Mouse (Mus musculus) intestine, embryonic 15.5 days (tissue): ENCODE results near the gene Ablim1. TPM values are rescaled to one million over a fixed set of nuclear protein-coding genes. Genes with fewer than 3 reads are reported as not detected.

ENCODE experiments used
- ATAC-seq: fragments of 200-750 bp; cut with Nextera tagmentation; 2 replicates; pipeline ENCODE4 v1.8.0; 2017; ENCODE audit warnings: moderate TSS enrichment, moderate library complexity
- H3K27ac ChIP-seq: fragments of 300-500 bp; sonication (generic); 2 replicates; pipeline ENCODE4 v1.5.1; 2015; ENCODE audit warnings: mild to moderate bottlenecking, inconsistent platforms
- H3K27me3 ChIP-seq: fragments of 300-500 bp; sonication (generic); replicated peaks from 2 replicates; pipeline ENCODE4 v1.6.1; 2015; ENCODE audit warnings: inconsistent platforms
- H3K36me3 ChIP-seq: fragments of 300-500 bp; sonication (generic); 2 replicates; pipeline ENCODE4 v1.6.1; 2015; ENCODE audit warnings: inconsistent platforms
- H3K4me1 ChIP-seq: fragments of 300-500 bp; sonication (generic); replicated peaks from 2 replicates; pipeline ENCODE4 v1.6.1; 2015; ENCODE audit warnings: inconsistent platforms
- H3K4me2 ChIP-seq: fragments of 300-500 bp; sonication (generic); replicated peaks from 2 replicates; pipeline ENCODE4 v1.6.1; 2015; ENCODE audit warnings: mild to moderate bottlenecking, inconsistent platforms
- H3K4me3 ChIP-seq: fragments of 300-500 bp; sonication (generic); replicated peaks from 2 replicates; pipeline ENCODE4 v1.5.1; 2015; ENCODE audit warnings: inconsistent platforms
- H3K9ac ChIP-seq: fragments of 300-500 bp; sonication (generic); 2 replicates; pipeline ENCODE4 v1.6.1; 2015; ENCODE audit warnings: inconsistent platforms
- H3K9me3 ChIP-seq: fragments of 300-500 bp; sonication (generic); 2 replicates; pipeline ENCODE4 v1.6.1; 2016; ENCODE audit warnings: inconsistent platforms
- WGBS: fragments of 180-500 bp; shearing (Covaris S2); methylation state at CpG from one replicate; pipeline ENCODE4 v1.1.7; 2015; 5-methylcytosine and 5-hydroxymethylcytosine counted together
- polyA plus RNA-seq: library from polyadenylated mRNA; unstranded; fragments of >200 nt; fragmentation: Nextera tagmentation; extraction: Ambion mirVana; gene quantifications from 2 replicates; pipeline ENCODE4 v1.2.1, GENCODE M21; 2015

Gene Ablim1
- polyA plus RNA-seq, 1 experiment from 2014 or later = 31.2 TPM

GRCm38 (mm10) chr19:57243191-57243590 is 71.5 kb downstream of the Ablim1 start:
- 81% methylated on average over 12 of the region's 12 CpGs for WGBS
- Histone ChIP-seq H3K9me3 (no peaks in the 10 kb centered on the region), H3K4me1 (peaks cover 11% of the 10 kb centered on the region), H3K27me3 (no peaks in the 10 kb centered on the region), H3K4me3 (no peak overlapping the region), H3K4me2 (no peak overlapping the region), H3K9ac (no peak overlapping the region), H3K27ac (no peak overlapping the region), H3K36me3 (no peaks in the 10 kb centered on the region)
- 0 out of 2 replicates have a peak, but pooled peaks have one; percentile 34 for ATAC-seq

GRCm38 (mm10) chr19:57241363-57242192 is 73.1 kb downstream of the Ablim1 start:
- Histone ChIP-seq H3K27ac (no peak overlapping the region), H3K4me3 (no peak overlapping the region), H3K36me3 (no peaks in the 10 kb centered on the region), H3K9ac (no peak overlapping the region), H3K4me2 (no peak overlapping the region), H3K9me3 (no peaks in the 10 kb centered on the region), H3K4me1 (peaks cover 11% of the 10 kb centered on the region), H3K27me3 (no peaks in the 10 kb centered on the region)
- 46% methylated on average over 10 of the region's 10 CpGs for WGBS
- no peak for ATAC-seq

- Histone ChIP-seq H3K4me2 (no peak overlapping the region), H3K27me3 (no peaks in the 10 kb centered on the region), H3K4me3 (no peak overlapping the region), H3K9me3 (no peaks in the 10 kb centered on the region), H3K9ac (no peak overlapping the region), H3K27ac (no peak overlapping the region), H3K36me3 (no peaks in the 10 kb centered on the region), H3K4me1 (peaks cover 11% of the 10 kb centered on the region)
- ATAC-seq = no peak
- WGBS = 67% methylated on average over 6 of the region's 6 CpGs
Observed at GRCm38 (mm10) chr19:57240259-57240658, 74.5 kb downstream of the Ablim1 start.

- no peak overlapping the region for H3K4me3 ChIP-seq
- H3K4me2 ChIP-seq = peak overlapping the region; percentile 30
- WGBS = 59% methylated on average over 11 of the region's 11 CpGs
- H3K9ac ChIP-seq = no peak overlapping the region
- H3K27ac ChIP-seq = 0 out of 2 replicates have a peak overlapping the region, but pooled peaks have one; percentile 22
- H3K36me3 ChIP-seq = no peaks in the 10 kb centered on the region
- H3K4me1 ChIP-seq = peaks cover 11% of the 10 kb centered on the region
- no peaks in the 10 kb centered on the region for H3K27me3 ChIP-seq
- no peak for ATAC-seq
- H3K9me3 ChIP-seq = no peaks in the 10 kb centered on the region
Observed at GRCm38 (mm10) chr19:57239176-57239784, 75.4 kb downstream of the Ablim1 start.

- H3K27me3 ChIP-seq = no peaks in the 10 kb centered on the region
- no peak overlapping the region for H3K4me3 ChIP-seq
- no peak overlapping the region for H3K9ac ChIP-seq
- no peak overlapping the region for H3K27ac ChIP-seq
- peaks cover 11% of the 10 kb centered on the region for H3K4me1 ChIP-seq
- WGBS = 81% methylated on average over 7 of the region's 7 CpGs
- H3K9me3 ChIP-seq = no peaks in the 10 kb centered on the region
- no peaks in the 10 kb centered on the region for H3K36me3 ChIP-seq
- ATAC-seq = no peak
- H3K4me2 ChIP-seq = no peak overlapping the region
Observed at GRCm38 (mm10) chr19:57238461-57238860, 76.3 kb downstream of the Ablim1 start.

- H3K27ac ChIP-seq = no peak overlapping the region
- no peak for ATAC-seq
- H3K9ac ChIP-seq = no peak overlapping the region
- no peak overlapping the region for H3K4me3 ChIP-seq
- no peaks in the 10 kb centered on the region for H3K36me3 ChIP-seq
- no peak overlapping the region for H3K4me2 ChIP-seq
- H3K27me3 ChIP-seq = no peaks in the 10 kb centered on the region
- WGBS = 77% methylated on average over 6 of the region's 6 CpGs
- no peaks in the 10 kb centered on the region for H3K9me3 ChIP-seq
- H3K4me1 ChIP-seq = peaks cover 11% of the 10 kb centered on the region
Observed at GRCm38 (mm10) chr19:57237534-57237933, 77.2 kb downstream of the Ablim1 start.

GRCm38 (mm10) chr19:57236647-57237046 is 78.1 kb downstream of the Ablim1 start:
- Histone ChIP-seq H3K36me3 (no peaks in the 10 kb centered on the region), H3K4me1 (peaks cover 8% of the 10 kb centered on the region), H3K4me3 (no peak overlapping the region), H3K27me3 (no peaks in the 10 kb centered on the region), H3K9me3 (no peaks in the 10 kb centered on the region), H3K27ac (no peak overlapping the region), H3K9ac (no peak overlapping the region), H3K4me2 (no peak overlapping the region)
- ATAC-seq = no peak
- 86% methylated on average over 15 of the region's 15 CpGs for WGBS

- Histone ChIP-seq H3K4me3 (no peak overlapping the region), H3K4me1 (peaks cover 8% of the 10 kb centered on the region), H3K9ac (no peak overlapping the region), H3K36me3 (no peaks in the 10 kb centered on the region), H3K4me2 (no peak overlapping the region), H3K9me3 (no peaks in the 10 kb centered on the region), H3K27ac (no peak overlapping the region), H3K27me3 (no peaks in the 10 kb centered on the region)
- 93% methylated on average over 2 of the region's 2 CpGs for WGBS
- no peak for ATAC-seq
Observed at GRCm38 (mm10) chr19:57235931-57236330, 78.8 kb downstream of the Ablim1 start.

GRCm38 (mm10) chr19:57230996-57231395 is 83.7 kb downstream of the Ablim1 start:
- no peak overlapping the region for H3K27ac ChIP-seq
- no peak overlapping the region for H3K4me2 ChIP-seq
- H3K9me3 ChIP-seq = no peaks in the 10 kb centered on the region
- no peak overlapping the region for H3K4me3 ChIP-seq
- H3K36me3 ChIP-seq = no peaks in the 10 kb centered on the region
- WGBS = 59% methylated on average over 4 of the region's 4 CpGs
- no peak for ATAC-seq
- no peak overlapping the region for H3K9ac ChIP-seq
- H3K27me3 ChIP-seq = no peaks in the 10 kb centered on the region
- H3K4me1 ChIP-seq = no peaks in the 10 kb centered on the region

GRCm38 (mm10) chr19:57229161-57229560 is 85.6 kb downstream of the Ablim1 start:
- no peaks in the 10 kb centered on the region for H3K9me3 ChIP-seq
- H3K27me3 ChIP-seq = no peaks in the 10 kb centered on the region
- no peaks in the 10 kb centered on the region for H3K4me1 ChIP-seq
- H3K9ac ChIP-seq = no peak overlapping the region
- ATAC-seq = no peak
- H3K4me3 ChIP-seq = no peak overlapping the region
- WGBS = 96% methylated on average over 3 of the region's 3 CpGs
- H3K4me2 ChIP-seq = no peak overlapping the region
- no peaks in the 10 kb centered on the region for H3K36me3 ChIP-seq
- H3K27ac ChIP-seq = no peak overlapping the region

- no peaks in the 10 kb centered on the region for H3K36me3 ChIP-seq
- H3K9ac ChIP-seq = no peak overlapping the region
- no peak for ATAC-seq
- no peaks in the 10 kb centered on the region for H3K4me1 ChIP-seq
- no peaks in the 10 kb centered on the region for H3K9me3 ChIP-seq
- H3K4me3 ChIP-seq = no peak overlapping the region
- no peak overlapping the region for H3K27ac ChIP-seq
- H3K27me3 ChIP-seq = no peaks in the 10 kb centered on the region
- no peak overlapping the region for H3K4me2 ChIP-seq
- WGBS = 83% methylated on average over 4 of the region's 4 CpGs
Observed at GRCm38 (mm10) chr19:57228576-57228975, 86.1 kb downstream of the Ablim1 start.

GRCm38 (mm10) chr19:57224390-57224789 is 90.3 kb downstream of the Ablim1 start:
- no peaks in the 10 kb centered on the region for H3K27me3 ChIP-seq
- no peaks in the 10 kb centered on the region for H3K9me3 ChIP-seq
- peaks cover 4% of the 10 kb centered on the region; the same call in 1 of the 2 replicates for H3K4me1 ChIP-seq
- no peak for ATAC-seq
- H3K36me3 ChIP-seq = no peaks in the 10 kb centered on the region
- no peak overlapping the region for H3K27ac ChIP-seq
- H3K4me2 ChIP-seq = no peak overlapping the region
- no peak overlapping the region for H3K9ac ChIP-seq
- no peak overlapping the region for H3K4me3 ChIP-seq
- WGBS = 88% methylated on average over 5 of the region's 5 CpGs

- no peaks in the 10 kb centered on the region for H3K27me3 ChIP-seq
- no peak overlapping the region for H3K9ac ChIP-seq
- no peaks in the 10 kb centered on the region for H3K9me3 ChIP-seq
- H3K4me3 ChIP-seq = no peak overlapping the region
- no peak for ATAC-seq
- no peaks in the 10 kb centered on the region for H3K36me3 ChIP-seq
- H3K4me2 ChIP-seq = no peak overlapping the region
- H3K4me1 ChIP-seq = peaks cover 4% of the 10 kb centered on the region; the same call in 1 of the 2 replicates
- H3K27ac ChIP-seq = no peak overlapping the region
- WGBS = 73% methylated on average over 3 of the region's 3 CpGs
Observed at GRCm38 (mm10) chr19:57223686-57224085, 91.0 kb downstream of the Ablim1 start.
